10 mouse cellular contexts compared by ENCODE assay signal in the genomic region with DNA sequence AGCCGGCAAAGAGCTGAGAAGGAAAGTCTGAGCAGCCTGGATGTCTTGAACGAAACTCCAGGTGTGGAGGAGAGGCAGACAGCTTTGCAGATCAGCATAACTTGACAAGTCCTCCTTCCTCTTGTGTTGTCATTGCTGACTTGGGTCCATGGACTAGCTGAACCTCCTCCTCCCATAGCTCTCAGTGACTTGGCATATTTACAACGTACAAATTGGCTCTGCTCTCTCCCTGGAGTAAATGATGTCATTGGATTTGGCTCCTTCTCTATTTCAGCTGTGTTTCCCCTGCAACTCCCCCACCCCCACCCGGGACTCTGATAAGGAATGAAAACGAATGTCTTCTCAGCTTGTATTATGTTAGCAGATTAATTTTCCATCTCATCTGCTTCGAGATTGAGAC. TPM values are rescaled to one million over a fixed set of nuclear protein-coding genes. Genes with fewer than 3 reads are reported as not detected.
DNase-seq lines count a peak whose midpoint lies in the region; ATAC-seq lines count a peak whose summit lies in the region.
"Had no signal": no experiment of that assay in that cellular context is flagged by ENCODE, and none has a peak within 500 bp of the region (broad histone marks: within the 10 kb centered on the region; RNA-seq: fewer than 3 reads in every experiment).

No protein-coding gene starts in this region.

- no peaks in the 10 kb centered on the region for H3K4me1 ChIP-seq in midbrain, embryonic 14.5 days (ENCODE audit: control insufficient read depth, insufficient read depth, low read length)
- H3K4me1 ChIP-seq in midbrain, embryonic 10.5 days, result no peaks in the 10 kb centered on the region
- H3K4me1 ChIP-seq in heart, embryonic 15.5 days (replicated peaks), result peaks cover 10% of the 10 kb centered on the region

- no peaks in the 10 kb centered on the region for H3K27me3 ChIP-seq in midbrain, embryonic 14.5 days (ENCODE audit: control insufficient read depth, insufficient read depth, low read length)
- H3K27me3 ChIP-seq in midbrain, embryonic 10.5 days (ENCODE audit: low read depth, poor library complexity, severe bottlenecking), result no peaks in the 10 kb centered on the region
- no peaks in the 10 kb centered on the region for H3K27me3 ChIP-seq in heart, embryonic 15.5 days
- H3K27me3 ChIP-seq: embryonic facial prominence, embryonic 12.5 days; liver, embryonic 13.5 days had no signal

- 72% methylated on average over 6 of the region's 6 CpGs for WGBS in midbrain, embryonic 14.5 days
- WGBS in midbrain, embryonic 10.5 days, result 84% methylated on average over 6 of the region's 6 CpGs
- WGBS in heart, embryonic 15.5 days, result 29% methylated on average over 6 of the region's 6 CpGs

- ATAC-seq in midbrain, embryonic 14.5 days (ENCODE audit: low FRiP score, low TSS enrichment), result no peak
- peak; percentile 67 for ATAC-seq in heart, embryonic 15.5 days (replicated peaks; ENCODE audit: insufficient number of reproducible peaks, insufficient read depth, low FRiP score, low read depth)
- ATAC-seq in monocyte, adult 5-6 weeks (replicated peaks; ENCODE audit: insufficient number of reproducible peaks, low FRiP score, low TSS enrichment, poor library complexity, severe bottlenecking), result no peak

- no peaks in the 10 kb centered on the region for H3K9me3 ChIP-seq in midbrain, embryonic 14.5 days (ENCODE audit: control insufficient read depth, low read length)
- H3K9me3 ChIP-seq in midbrain, embryonic 10.5 days (replicated peaks), result no peaks in the 10 kb centered on the region
- H3K9me3 ChIP-seq in heart, embryonic 15.5 days (replicated peaks), result no peaks in the 10 kb centered on the region
- H3K9me3 ChIP-seq: embryonic facial prominence, embryonic 12.5 days; liver, embryonic 13.5 days had no signal

- H3K36me3 ChIP-seq in midbrain, embryonic 14.5 days (ENCODE audit: control insufficient read depth, insufficient read depth, low read length), result no peaks in the 10 kb centered on the region
- no peaks in the 10 kb centered on the region for H3K36me3 ChIP-seq in midbrain, embryonic 10.5 days
- H3K36me3 ChIP-seq in heart, embryonic 15.5 days, result no peaks in the 10 kb centered on the region
- H3K36me3 ChIP-seq: embryonic facial prominence, embryonic 12.5 days; liver, embryonic 13.5 days had no signal

- no peak overlapping the region for H3K4me3 ChIP-seq in midbrain, embryonic 14.5 days (replicated peaks; ENCODE audit: low read depth, low read length)
- no peak overlapping the region for H3K4me3 ChIP-seq in midbrain, embryonic 10.5 days
- no peak overlapping the region for H3K4me3 ChIP-seq in heart, embryonic 15.5 days
- H3K4me3 ChIP-seq: embryonic facial prominence, embryonic 12.5 days; liver, embryonic 13.5 days had no signal

- peak; percentile 26 for DNase-seq in embryo, embryonic 10 days (ENCODE audit: low spot score)
- no peak for DNase-seq in embryo, embryonic 10.5 days (ENCODE audit: low spot score)
- DNase-seq in midbrain, embryonic 14.5 days, result peak; percentile 18
- no peak for DNase-seq in midbrain, embryonic 10.5 days (ENCODE audit: low spot score)
- peak; percentile 28 for DNase-seq in lung, postnatal 36 days
- DNase-seq in retina, embryonic 14.5 days (ENCODE audit: low spot score), result no peak
- DNase-seq: liver, embryonic 13.5 days had no signal

- no peak overlapping the region for H3K9ac ChIP-seq in midbrain, embryonic 14.5 days (replicated peaks; ENCODE audit: low read length)
- H3K9ac ChIP-seq in heart, embryonic 15.5 days, result no peak overlapping the region
- H3K9ac ChIP-seq: embryonic facial prominence, embryonic 12.5 days; liver, embryonic 13.5 days had no signal

- H3K4me2 ChIP-seq in midbrain, embryonic 14.5 days (ENCODE audit: low read length), result no peak overlapping the region
- peak overlapping the region; percentile 19; the same call in 1 of the 2 replicates for H3K4me2 ChIP-seq in heart, embryonic 15.5 days
- H3K4me2 ChIP-seq: embryonic facial prominence, embryonic 12.5 days; liver, embryonic 13.5 days had no signal

- no peak overlapping the region for H3K27ac ChIP-seq in midbrain, embryonic 14.5 days (replicated peaks; ENCODE audit: low read depth, low read length)
- no peak overlapping the region for H3K27ac ChIP-seq in midbrain, embryonic 10.5 days (replicated peaks)
- H3K27ac ChIP-seq in heart, embryonic 15.5 days, result peak overlapping the region; percentile 26
- H3K27ac ChIP-seq: embryonic facial prominence, embryonic 12.5 days; liver, embryonic 13.5 days had no signal

RNA-seq across cellular contexts. Expression of gene Fn1, which starts 30.7 kb away (rescaled TPM):
- 13.9 and 33.0 TPM in 2 replicates for polyA plus RNA-seq in midbrain, embryonic 14.5 days (2014; fragmentation: Nextera tagmentation; extraction: Ambion mirVana)
- polyA plus RNA-seq in midbrain, embryonic 10.5 days (2016; fragmentation: Nextera tagmentation; extraction: Ambion mirVana), result 84.4 and 89.0 TPM in 2 replicates
- 158 and 219 TPM in 2 replicates for polyA plus RNA-seq in heart, embryonic 15.5 days (2015; fragmentation: Nextera tagmentation; extraction: Ambion mirVana)
- 9.3 to 15.8 TPM (median 9.9 TPM) in 3 replicates for total RNA-seq in monocyte, adult 5-6 weeks (2017)

Comparison
In these comparisons a context has a peak if more than half of its experiments do, and no peak if none do; other contexts are left out.
1. DNase-seq: peak in embryo, embryonic 10 days (single experiment), midbrain, embryonic 14.5 days (single experiment) and lung, postnatal 36 days (single experiment); none in embryo, embryonic 10.5 days (single experiment), midbrain, embryonic 10.5 days (single experiment) and retina, embryonic 14.5 days (single experiment).